Mouse (Mus musculus) kidney, postnatal 4 days (tissue): Measurements from ENCODE around the gene Slc25a51.
"Not testable (repeated sequence)": the region's sequence is repeated elsewhere in the genome, so short reads cannot be mapped to it uniquely, and the experiment has no call there.

ENCODE experiments used
- DNase-seq, 2 experiments: peaks; one replicate each; pipeline ENCODE4 v3.0.0; 2021; ENCODE audit warnings: mixed read lengths in 2 of 2

The Slc25a51 gene

GRCm38 (mm10) chr4:45396211-45396610, 12.4 kb downstream of the Slc25a51 start:
- not testable (repeated sequence) for DNase-seq

GRCm38 (mm10) chr4:45393658-45394057, 14.9 kb downstream of the Slc25a51 start:
- DNase-seq, result no peak

- DNase-seq, result no peak
Measured at GRCm38 (mm10) chr4:45392994-45393393, 15.6 kb downstream of the Slc25a51 start.

DNA sequence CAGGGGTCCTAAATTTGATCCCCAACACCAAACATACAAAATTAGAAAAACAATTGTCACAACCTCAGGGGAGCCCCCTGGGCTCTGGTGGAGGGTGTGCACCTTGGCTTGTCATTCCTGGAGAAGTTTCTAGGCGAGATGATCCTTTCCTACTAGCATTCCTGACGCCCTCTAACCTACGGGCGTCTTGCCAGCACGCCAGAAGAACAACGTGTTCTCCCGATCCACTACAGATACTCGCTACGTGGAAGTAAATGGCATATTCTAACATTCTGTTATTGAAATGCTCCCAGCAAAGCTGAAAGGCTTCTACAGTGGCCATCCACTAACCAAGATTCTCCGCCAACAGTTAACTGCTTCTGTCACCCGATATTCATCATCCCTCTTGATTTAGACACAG, 16.0 kb downstream of the Slc25a51 start:
- no peak for DNase-seq

DNA sequence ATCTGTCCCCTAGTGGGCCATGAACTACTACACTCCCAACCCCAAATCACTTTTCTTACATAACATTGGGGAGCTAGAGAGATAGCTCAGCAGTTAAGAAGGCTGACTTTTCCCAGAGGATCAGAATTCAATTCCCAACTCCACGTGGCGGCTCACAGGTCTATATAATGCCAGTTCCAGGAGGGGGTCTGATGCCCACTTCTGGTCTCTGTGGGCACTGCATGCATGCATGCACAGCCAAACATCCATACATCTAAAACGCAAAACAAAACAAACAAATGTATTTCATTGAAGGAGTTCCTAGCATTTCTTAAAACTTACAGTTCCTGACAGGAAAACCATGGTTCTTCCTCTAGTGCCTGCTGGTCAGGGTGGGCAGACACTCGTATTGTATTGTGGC, 16.5 kb downstream of the Slc25a51 start:
- DNase-seq, result no peak

GRCm38 (mm10) chr4:45387296-45387695, 21.3 kb downstream of the Slc25a51 start:
- DNase-seq, result not testable (repeated sequence)

DNA sequence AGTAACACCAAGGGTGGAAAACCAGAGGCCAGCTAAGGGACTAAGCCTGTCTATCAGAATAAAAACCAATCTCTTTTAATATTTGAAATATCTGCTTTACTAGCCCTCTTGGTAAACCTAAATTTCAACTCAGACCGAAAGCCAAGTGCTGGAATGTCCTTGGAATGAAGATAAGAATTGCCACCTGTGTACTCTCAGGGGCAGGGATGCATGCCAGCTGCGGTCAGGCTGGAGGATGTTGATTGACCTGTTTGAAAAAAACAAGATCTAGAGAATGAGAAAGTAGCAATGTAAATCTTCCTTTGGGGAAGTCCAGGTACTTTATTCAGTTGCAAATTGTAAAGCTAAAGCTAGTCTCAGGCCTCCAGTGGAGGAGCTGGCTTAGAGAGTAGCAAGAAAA, 26.4 kb downstream of the Slc25a51 start:
- DNase-seq, result not testable (repeated sequence)

DNA sequence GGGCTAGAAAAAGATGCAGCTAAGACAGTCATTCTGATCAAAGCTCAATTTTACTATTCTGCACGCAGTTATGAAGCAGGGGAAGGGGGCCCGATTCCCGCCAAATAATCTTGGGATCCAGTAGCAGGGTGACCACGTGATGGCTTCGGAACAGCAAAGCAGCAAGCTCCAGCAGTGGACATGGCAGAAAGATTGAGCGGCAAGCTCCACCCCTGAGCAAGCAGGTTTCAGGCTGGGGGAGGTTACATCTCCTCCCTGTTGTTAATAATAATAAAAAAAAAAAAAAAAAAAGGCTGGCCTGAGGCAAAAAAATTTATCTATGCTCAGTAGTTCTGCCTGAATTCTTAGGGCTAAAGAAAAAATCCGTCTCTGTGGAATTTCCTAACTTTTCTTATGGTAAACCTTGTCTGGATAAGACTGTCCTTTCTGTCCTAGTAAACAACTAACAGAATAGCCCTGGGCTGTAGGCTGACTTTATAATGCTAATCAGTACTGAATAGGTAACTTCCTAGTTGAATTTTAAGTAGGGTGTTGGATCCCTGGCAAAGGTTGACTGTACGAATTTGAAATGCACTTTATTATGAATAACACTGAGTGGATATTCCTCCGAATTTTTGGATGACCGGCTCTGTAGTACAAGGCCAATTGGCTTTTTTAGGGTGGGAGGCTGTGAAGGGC, 27.5 kb downstream of the Slc25a51 start:
- not testable (repeated sequence) for DNase-seq

DNA sequence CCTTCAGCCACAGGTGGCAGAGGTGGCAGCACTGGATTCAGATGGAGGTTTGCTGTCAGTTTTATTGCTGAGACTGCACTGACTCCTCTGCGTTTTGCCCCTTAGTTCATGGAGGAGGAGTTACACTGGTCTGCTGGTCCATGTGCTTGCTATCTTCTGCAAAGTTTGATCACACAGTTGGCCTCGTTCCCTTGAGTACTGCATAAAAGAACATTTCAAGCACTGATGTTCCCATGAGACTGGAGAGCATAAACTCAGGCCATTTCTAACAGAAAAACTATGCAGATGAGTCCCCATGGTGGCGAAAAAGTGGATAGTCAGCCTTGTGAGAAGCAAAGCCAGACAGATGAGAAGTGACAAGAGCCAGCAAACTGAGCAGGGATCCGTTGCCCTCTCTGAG, 32.0 kb downstream of the Slc25a51 start:
- DNase-seq, result no peak

- peak in 1 of 2 experiments; percentile 38 for DNase-seq
Measured at GRCm38 (mm10) chr4:45374879-45375278, 33.7 kb downstream of the Slc25a51 start.

- DNase-seq, result no peak
Measured at GRCm38 (mm10) chr4:45371261-45371660, 37.3 kb downstream of the Slc25a51 start.

DNA sequence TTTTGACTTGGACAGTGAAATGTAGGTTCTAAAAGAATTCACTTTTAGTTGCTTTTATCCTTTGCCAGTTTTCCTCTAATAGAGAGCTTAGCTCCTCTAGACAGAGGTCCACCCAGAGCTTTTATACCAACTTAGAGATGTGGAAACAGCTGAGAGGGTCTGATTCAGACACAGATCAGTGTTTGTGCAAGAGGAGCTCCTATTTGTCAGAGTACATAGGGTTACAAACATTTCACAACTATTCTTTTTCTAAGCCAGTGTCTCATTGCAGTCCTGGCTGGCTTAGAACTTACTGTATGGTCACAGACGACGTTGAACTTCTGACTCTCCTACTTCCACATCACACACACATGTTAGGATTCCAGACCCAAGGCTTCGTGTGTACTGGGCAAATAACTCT, 51.9 kb downstream of the Slc25a51 start:
- no peak for DNase-seq
